Mouse (Mus musculus) granulocyte monocyte progenitor cell, adult 5-6 weeks (primary cell): Measurements from ENCODE around the gene Lrpprc. TPM values are rescaled to one million over a fixed set of nuclear protein-coding genes. Genes with fewer than 3 reads are reported as not detected.

ENCODE experiments used
- ATAC-seq: replicated peaks from 2 replicates; pipeline ENCODE4 v1.8.0; 2016; ENCODE audit warnings: mild to moderate bottlenecking, moderate TSS enrichment, inconsistent platforms; ENCODE audit not compliant: poor library complexity, severe bottlenecking
- total RNA-seq, 2 experiments: library from RNA; stranded (forward) in 1 of 2; stranded (reverse) in 1 of 2; fragments of 200-712, 200-1000 nt in 1 of 2; fragments of >200 nt in 1 of 2; fragmentation: Nextera tagmentation in 1 of 2; gene quantifications; 2 replicates each; pipeline ENCODE4 v1.2.3; 2014 to 2017

The Lrpprc gene
- total RNA-seq, 2 experiments from 2014 or later: 51.2 to 76.4 TPM

DNA sequence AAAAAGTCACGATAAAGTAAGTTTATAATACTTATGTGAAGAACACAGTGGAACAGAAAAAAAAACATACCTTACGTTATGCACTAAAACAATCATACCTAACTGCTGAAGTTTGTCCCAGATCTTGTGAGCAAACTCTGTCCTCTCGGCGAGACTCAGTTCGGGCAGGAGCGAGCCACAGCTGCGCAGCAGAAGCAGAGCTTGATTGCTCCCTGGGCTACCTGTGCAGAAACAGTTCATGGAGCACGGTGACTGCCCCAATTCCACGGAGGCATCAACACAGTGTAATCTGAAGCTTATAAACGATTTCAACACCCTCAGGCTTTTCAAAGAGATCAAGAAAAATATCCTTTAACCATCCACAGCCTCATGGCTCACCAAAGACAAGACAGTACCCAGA, 15.3 kb downstream of the Lrpprc start:
- no peak for ATAC-seq

DNA sequence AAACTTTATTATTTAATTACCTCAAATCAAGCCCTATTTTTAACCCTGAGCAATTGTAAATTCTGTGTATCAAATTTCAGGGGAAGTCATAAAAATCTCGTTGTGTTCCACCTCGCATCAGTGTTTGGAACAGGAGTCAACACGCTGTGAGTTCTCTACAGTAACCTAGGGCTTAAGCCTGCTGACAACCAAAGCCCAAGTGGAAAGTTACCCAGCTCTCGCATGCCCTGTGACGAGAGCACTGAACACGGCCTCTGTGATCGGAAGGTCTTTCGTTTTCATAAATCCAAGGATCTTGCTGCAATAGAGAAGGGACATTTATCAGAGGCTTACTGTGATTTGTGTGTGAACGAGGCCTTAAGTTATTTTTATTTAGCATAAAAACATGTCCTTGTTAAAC, 18.7 kb downstream of the Lrpprc start:
- ATAC-seq: no peak

DNA sequence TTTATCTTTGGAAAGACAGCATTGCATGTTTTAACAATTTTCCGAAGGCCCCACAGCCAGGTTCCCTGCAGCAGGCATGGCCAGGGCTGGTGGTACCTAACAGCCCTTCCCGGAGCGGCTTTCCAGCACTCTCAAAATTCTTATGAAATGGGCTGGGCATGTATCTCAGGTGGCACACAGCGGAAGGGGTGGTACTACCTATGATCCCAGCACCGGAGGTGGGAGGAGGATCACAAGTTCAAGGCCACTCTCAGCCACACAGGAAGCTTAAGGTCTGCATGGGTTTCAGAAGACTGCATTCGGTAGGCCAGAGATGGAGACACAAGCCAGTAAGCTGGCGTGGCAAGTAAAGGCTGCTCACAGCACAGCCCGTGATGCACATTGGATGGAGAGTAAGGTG, 31.6 kb downstream of the Lrpprc start:
- no peak for ATAC-seq

DNA sequence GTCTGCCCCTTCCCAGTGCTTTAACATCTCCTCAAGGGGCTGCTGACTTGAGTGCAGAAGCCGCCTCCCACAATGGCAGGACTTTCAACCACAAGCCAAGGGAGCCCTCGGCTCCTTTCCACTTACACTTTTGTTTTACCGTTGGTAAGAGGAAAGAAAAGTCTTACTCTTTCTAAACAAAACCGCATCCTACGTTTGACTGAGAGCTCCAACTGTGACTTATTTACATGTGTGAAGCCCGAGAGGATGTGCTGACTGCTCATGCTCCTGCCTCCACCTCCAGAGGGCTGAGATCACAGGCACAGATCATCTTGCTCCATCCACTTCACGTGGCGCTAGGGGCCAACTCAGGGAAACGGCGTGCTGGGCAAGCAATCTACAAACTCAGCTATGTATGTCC, 32.2 kb downstream of the Lrpprc start:
- ATAC-seq: peak; percentile 88

DNA sequence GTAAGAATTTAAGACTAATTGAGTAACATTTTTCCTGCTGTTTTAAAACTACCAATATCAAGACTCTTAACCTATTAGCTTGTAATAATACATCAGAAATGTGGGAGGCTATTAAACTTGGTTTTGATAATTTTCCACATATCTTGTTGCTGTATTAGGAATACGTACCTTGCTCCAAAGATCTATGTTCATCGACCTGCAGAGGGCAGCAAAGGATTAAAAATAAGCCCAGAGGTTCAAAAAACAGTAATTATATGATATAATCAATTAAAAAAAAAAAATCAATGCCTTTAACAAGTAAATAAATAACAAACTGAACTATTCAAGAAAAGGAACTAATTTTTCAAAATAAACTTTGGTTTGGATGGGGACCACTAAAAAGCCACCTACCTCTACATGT, 34.5 kb downstream of the Lrpprc start:
- ATAC-seq: no peak

DNA sequence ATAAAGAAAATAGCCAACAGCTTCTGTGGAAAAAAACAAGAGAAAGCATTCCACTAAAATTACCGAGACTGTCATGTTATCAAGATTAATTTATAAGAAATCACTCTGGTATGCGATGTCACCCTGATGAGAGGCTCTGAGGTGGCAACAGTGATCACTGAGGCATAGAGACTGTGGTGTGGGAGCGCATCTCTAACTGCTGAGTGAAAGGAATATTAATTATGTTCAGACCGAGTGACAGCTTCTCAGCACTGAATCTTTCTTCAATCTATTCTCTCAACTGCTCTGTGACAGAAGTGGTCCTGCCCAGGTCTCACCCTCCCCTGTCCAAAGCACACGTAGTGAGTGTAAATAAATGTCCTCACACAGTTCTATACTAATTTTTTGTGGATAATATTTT, 37.1 kb downstream of the Lrpprc start:
- no peak for ATAC-seq

DNA sequence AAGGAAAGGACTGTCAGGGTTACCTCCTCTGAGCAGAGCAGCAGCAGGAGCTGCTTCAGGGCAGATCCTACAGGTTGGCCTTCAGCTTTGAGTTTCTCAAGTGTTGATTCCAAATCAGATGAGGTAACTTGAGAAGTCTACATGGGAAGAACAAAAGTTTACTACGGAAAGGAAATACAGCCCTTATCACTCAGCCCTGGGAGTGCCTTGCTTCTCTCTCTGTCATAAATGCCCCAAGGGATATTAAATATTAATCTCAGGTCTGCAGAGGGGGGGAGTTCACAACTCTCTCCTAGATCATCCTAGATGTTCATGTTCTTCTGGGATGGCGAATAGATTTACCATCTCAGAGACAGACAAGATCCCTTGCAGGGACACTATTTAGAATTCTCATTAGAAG, 38.3 kb downstream of the Lrpprc start:
- ATAC-seq: no peak

DNA sequence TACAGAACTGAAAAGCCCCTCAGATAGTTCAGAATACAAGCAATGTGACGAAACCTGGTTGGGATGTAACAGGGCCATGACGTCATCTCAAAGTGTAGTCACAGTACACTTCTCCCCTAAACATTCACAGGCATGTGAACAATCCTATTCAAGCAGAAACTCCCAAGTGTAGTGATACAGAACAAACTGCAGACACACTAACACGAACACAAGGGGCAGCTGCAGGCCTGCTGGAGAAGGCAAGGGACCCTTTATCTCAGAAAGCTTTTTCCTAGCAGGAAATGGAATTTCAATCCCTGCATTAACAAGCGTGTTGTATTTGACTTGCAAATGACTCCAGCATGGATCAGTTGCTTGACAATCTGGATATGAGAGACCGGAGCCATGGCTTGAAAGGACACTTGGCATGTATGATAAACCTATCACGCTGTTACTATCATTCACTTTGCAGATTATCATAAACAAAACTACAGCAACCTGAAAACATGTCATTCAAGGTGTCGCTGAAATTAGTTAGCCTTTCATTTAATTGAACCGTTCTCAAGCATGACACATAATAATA, 38.9 kb downstream of the Lrpprc start:
- ATAC-seq: no peak

DNA sequence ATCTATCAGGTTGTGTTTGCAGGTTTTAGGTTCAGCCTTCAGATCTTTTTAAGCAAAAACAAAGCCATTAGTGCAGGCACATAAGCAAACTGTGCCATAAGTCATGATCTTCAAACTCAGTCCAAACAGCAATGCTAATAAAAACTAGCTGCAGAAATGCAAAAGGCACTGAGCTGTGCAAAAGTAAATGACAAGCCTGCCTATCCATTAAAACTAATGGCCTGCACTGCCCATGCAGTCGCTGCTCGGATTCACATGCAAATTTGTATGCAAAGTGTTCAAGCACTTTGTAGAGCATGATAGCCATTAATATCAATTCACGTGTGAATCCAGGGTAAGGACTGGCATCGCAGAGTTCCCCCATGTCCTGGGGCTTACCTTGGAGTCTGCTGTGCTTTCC, 40.5 kb downstream of the Lrpprc start:
- no peak for ATAC-seq

DNA sequence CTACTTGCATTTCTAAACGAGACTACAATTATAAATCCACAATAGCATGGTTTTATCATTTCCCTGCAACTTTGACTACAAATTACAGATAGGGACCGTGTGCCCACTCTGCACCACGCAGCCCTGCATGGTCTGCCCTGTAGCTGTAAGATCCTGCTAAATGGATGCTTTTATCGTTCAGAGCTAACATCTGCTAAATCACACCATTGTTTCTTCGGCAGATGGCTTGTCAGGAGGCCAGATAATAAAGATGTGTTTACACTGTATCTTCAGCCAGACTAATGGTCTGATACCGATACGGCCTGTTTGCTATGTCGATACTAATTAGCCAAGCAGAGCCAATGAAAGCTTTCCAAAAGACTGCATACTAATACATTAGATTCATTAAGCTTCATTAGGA, 41.3 kb downstream of the Lrpprc start:
- no peak for ATAC-seq

DNA sequence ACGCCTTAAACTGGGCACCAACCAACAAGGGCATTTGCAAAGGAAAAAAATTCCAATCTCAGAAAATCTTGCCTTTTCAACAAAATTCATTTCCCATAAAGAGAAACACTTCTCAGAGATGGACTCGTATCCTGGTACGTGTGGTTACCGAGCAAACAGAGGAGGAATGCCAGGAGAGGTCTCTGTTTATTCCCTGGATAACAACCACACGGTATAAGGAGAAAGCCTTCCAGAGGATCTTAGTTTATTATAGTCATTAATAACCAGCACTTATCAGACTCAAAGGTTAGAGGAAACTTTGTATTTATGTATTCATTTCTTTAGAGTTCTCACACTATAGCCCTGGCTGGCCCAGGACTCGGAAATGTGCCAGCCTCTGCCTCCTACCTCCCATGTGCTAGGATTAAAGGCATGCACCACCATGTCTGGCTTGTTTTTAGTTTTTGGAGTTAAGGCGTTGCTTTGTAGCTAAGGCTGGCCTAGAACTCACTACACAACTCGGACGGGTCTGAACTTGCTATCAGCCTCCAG, 42.4 kb downstream of the Lrpprc start:
- no peak for ATAC-seq

DNA sequence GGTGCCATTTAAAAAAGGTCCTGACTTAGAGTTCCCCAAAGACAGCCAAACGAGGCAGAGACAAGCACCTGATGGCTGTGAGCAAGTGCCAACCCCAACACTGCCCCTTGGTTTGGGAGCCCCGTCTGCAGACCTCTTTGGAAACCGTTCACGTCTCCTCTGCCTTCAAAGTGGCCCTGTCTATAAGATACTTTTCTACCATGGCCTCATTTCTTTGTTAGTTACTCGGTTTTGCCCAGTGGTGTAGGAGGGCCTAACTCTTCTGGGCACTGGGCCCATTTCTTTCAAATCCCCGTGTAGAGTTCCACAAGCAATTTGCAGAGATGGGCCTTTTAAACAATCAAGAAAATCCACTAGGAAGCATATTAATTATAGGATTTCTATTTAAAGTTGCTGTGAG, 43.4 kb downstream of the Lrpprc start:
- no peak for ATAC-seq

DNA sequence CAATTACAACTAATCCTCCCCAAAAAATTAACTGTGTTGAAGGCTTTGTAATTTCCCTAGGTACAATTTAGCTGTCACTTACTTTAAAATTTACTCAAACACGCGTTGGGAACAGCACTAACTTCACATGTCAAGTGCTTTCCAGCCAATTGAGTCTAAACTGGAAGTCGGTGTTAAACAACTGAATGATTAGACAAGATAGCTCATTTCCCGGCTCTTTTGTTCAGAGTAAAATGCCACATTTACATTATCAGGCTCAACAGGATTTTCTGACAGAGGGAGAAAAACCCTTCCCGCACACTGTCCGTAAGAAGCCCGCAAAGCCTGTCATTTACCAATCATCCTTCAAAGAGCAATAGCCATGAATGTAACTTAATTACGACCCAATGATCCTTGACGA, 45.6 kb downstream of the Lrpprc start:
- ATAC-seq: no peak

DNA sequence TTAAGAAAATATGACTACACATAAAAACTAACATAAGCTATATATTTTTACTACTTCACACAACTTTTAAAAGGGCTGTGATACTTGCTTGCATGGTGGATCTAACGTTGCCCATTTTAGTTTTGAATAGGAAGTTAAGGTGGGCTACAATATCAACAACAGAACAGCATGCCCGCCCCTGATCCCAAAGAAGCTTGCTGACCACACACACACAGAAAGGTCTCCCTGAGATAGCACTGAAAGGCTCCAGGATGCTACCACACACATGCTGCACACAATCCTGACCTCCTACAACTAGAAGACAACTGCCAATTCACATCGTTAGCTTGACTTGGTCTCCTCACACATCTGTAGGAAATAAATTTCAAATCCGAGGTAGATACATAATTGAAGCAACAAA, 46.3 kb downstream of the Lrpprc start:
- ATAC-seq: no peak

DNA sequence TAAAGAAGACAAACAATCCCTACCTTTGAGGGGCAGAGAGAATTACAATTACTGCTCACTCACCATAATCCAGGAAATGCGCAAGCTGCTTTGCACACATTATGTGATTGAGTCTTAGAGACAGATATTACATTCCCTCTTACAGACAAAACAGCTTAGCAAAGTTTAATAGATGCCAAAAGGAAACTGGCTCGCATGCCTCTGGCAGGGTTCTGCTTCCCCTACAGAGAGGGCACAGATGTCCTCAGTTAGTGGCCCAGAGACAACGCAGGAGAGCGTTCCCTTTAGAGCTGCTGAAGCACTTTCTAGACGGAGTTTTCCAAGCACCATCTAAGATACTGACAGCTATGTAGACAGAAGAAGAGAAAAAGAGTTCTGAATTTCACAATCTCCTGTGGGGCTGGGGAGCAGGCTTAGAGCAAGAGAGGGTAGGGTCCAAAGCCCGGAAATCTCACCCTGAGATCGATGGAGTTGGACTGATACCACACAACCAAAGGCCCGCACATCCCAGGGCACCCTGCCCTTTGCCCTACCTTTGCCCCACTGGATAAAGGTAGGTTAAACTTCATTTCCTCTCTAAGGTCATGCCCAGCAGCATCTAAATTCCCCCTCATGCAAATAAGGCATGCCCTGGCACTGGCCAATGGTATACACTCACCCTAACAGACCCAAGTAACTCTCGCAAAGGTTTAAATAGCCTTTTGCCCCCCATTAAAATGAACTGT, 52.4 kb downstream of the Lrpprc start:
- no peak for ATAC-seq

DNA sequence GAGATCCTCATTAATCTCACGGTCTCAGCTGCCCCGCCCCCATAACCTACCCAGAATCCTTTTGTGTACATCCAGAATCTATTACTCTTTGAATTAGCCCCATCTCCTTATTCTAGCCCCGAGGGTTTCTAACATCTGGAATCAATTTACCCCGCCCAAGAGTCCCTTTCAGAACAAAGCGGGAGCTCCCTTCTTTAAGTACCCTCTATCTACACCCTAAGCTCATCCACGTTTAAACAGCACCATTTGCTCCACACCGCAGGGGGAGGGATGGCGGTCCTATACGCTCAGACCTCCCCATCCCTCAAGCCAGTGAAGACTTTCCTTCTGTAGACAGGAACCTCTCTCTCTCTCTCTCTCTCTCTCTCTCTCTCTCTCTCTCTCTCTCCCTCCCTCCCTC, 53.9 kb downstream of the Lrpprc start:
- ATAC-seq: no peak

DNA sequence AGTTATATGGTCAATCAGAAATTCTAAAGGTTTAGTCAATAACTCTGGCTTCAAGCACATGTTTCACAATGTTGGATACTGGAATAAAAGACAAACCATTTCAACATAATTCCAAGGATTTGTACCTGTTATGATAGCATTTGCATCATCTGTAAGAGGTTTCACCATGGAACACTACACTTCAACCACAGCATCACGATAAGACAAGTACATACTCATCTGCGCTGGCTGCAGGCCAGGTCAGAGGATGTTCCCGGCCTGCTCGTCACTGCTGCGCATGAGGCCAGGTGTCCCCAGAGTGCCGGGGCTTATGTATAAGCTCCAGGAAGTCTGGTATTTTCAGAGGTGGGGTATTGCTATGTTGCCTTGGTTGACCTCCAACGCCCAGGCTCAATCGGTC, 58.0 kb downstream of the Lrpprc start:
- ATAC-seq: no peak

DNA sequence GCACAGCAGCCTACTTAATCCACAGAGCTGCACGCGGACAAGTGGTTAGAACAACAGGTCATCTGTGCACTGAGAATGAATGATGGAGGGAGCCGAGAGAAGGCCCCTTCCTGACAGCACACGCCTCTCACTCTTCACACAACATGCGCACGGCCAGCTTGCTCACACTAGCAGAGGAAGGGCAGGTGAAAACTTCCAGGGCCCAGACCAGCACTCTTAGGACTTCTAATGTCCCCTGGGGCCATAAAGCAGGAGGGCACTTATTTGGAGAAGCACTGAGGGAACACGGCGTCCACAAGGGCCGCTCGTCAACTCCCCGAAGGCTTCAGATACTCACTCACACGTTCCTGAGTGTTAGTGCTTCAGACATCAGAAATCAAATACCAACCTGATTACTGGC, 59.2 kb downstream of the Lrpprc start:
- no peak for ATAC-seq

DNA sequence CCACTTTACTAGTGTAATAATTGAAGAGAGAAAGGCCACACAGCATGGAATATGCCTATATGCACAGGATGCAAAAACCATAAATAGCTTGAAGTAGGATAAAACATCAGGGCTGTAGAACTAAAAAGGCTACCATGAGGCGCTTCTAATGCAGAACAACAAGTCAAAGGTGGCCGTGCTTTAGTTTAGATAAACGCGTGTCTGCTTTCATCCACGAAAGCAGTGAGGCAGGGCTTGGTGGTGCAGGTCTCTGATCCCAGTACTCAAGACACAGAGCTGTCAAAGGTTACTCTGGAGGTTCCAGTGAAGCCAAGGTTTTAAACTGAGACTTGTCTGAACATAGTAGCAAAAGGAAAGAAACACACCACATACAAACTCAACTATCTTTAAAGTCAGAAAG, 61.4 kb downstream of the Lrpprc start:
- no peak for ATAC-seq

DNA sequence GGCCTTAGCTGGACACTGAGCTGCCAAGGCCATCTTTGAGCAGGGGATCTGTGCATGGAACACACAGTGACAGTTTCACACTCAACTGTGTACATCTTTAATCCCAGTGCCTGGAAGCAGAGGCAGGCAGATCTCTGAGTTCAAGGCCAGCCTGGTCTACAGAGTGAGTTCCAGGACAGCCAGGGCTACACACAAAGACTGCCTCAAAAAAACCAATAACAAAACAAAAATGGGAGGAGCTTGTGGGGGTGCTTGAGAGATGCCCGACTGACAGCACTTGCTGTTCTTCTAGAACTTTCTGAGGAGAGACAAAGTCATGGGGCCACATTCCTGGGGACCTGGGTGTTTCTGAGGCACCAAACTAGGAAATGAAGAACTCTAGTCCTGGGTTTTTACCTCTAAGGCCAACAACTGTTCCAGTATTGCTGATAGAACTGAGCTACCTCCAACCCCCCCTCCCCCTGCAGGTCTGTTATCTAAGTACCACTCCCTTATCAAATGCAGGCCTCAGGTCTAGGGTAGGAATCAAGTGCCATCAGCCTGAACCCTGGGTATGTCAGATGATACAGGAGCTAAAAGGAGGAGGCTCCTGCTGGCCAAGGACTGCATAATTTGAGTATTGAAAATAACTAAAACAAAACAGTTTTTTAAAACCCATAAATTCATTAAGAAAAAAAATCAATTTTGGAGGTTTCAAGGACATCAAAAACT, 62.2 kb downstream of the Lrpprc start:
- no peak for ATAC-seq

DNA sequence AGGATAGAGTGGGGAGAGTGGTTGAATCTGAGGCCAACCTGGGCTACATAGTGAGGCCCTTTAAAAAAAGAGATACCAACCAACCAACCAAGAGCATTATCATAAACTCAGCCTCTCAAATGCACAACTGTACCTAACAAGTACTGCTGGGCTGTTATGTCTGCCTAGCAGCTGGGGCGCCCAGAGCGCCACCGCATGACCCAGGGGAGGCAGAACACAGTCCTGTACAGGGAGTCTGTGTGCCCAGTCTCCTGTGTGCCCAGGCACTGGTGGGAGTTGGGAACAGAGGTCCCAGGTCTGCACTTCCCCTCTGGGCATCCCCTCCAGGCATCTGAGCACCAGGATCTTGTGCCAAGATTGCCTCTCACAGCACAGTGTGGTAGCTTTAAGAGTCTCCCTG, 65.4 kb downstream of the Lrpprc start:
- ATAC-seq: no peak

DNA sequence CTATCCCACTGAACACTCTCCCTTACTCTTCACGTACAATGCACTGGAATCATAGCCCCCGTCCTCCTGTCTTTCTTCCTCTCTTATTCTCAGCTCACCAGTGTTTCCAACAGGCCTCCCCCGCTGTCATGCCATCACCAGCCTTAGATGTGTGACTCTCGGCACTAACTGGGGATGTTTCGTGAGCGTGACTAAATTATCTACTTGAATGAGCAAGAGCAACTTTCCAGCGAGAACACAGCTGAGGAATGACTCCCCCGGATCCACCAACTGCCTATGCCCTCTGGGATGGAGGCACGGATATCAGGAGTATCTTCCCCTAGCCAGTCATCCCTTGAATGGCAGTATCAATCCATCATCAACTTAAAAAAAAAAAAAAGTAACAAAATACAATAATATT, 66.6 kb downstream of the Lrpprc start:
- ATAC-seq: no peak
